Comparison of ENCODE assay signal across 19 mouse cellular contexts in genomic region chr2:152012701-152013100, GRCm38 (mm10). TPM values are rescaled to one million over a fixed set of nuclear protein-coding genes. Genes with fewer than 3 reads are reported as not detected.
DNase-seq lines count a peak whose midpoint lies in the region; ATAC-seq and TF ChIP-seq lines count a peak whose summit lies in the region.
"Had no signal": no experiment of that assay in that cellular context is flagged by ENCODE, and none has a peak within 500 bp of the region (broad histone marks: within the 10 kb centered on the region; RNA-seq: fewer than 3 reads in every experiment).

No protein-coding gene starts in this region.

- no peak for DNase-seq in gastrocnemius, adult 2 months
- DNase-seq in gastrocnemius, postnatal 36 days: no peak
- no peak for DNase-seq in kidney, postnatal 0 days (ENCODE audit: low spot score)
- no peak for DNase-seq in ES-E14 (ENCODE audit: low read depth, low spot score)
- DNase-seq in left cerebral cortex, adult 8-10 months (ENCODE audit: low spot score in 2 of 2): no peak
- DNase-seq in cerebellum, postnatal 36 days: no peak
- DNase-seq: cerebellum, adult 9-11 months; lung, adult 2 months; right cerebral cortex, postnatal 4 days; thymus, adult 18-20 months had no signal

- H3K27me3 ChIP-seq in kidney, postnatal 0 days (ENCODE audit: insufficient read depth, low read length): no peaks in the 10 kb centered on the region
- H3K27me3 ChIP-seq in kidney, embryonic 14.5 days (ENCODE audit: control insufficient read depth, insufficient read depth, low read length): no peaks in the 10 kb centered on the region
- no peaks in the 10 kb centered on the region for H3K27me3 ChIP-seq in small intestine, adult 2 months (ENCODE audit: control insufficient read depth, insufficient read depth, low read length)
- H3K27me3 ChIP-seq: embryonic facial prominence, embryonic 13.5 days; hindbrain, embryonic 15.5 days; neural tube, embryonic 12.5 days had no signal

- no peaks in the 10 kb centered on the region; the same call in 1 of the 2 replicates for H3K4me1 ChIP-seq in kidney, postnatal 0 days (replicated peaks; ENCODE audit: insufficient read depth, low read length)
- peaks cover 3% of the 10 kb centered on the region; the same call in 1 of the 2 replicates for H3K4me1 ChIP-seq in kidney, embryonic 14.5 days (ENCODE audit: control insufficient read depth, insufficient read depth, low read length)
- peaks cover 3 to 34% of the 10 kb centered on the region in 2 experiments; a peak in 3 of 4 replicates for H3K4me1 ChIP-seq in ES-E14 (ENCODE audit: control insufficient read depth in 2 of 2, insufficient read depth in 2 of 2, low read length in 2 of 2, poor library complexity in 1 of 2)
- H3K4me1 ChIP-seq in small intestine, adult 2 months (ENCODE audit: control insufficient read depth, insufficient read depth, insufficient read length, low read length): peaks cover 35% of the 10 kb centered on the region
- H3K4me1 ChIP-seq: neural tube, embryonic 12.5 days had no signal

- in situ Hi-C loops in ES-E14 (cut with MboI; ENCODE audit: low sequenced_read_pairs in 2 of 2, unreplicated experiment in 2 of 2): no loop called here

- no peaks in the 10 kb centered on the region for H3K9me3 ChIP-seq in kidney, postnatal 0 days (replicated peaks; ENCODE audit: low read length)
- H3K9me3 ChIP-seq in kidney, embryonic 14.5 days (ENCODE audit: control insufficient read depth, low read length): no peaks in the 10 kb centered on the region
- H3K9me3 ChIP-seq in ES-E14 (ENCODE audit: control insufficient read depth, insufficient read depth, low read depth, low read length): no peaks in the 10 kb centered on the region
- H3K9me3 ChIP-seq: embryonic facial prominence, embryonic 13.5 days; heart, embryonic 12.5 days; hindbrain, embryonic 15.5 days; neural tube, embryonic 12.5 days had no signal

- H3K27ac ChIP-seq in gastrocnemius, adult 2 months: peak overlapping the region; percentile 59
- peak overlapping the region; percentile 82; the same call in 1 of the 2 replicates for H3K27ac ChIP-seq in kidney, postnatal 0 days
- H3K27ac ChIP-seq in kidney, embryonic 14.5 days (ENCODE audit: low read depth, low read length): no peak overlapping the region
- peak overlapping the region; percentile 96 for H3K27ac ChIP-seq in ES-E14 (ENCODE audit: insufficient read depth, low read depth, low read length, poor library complexity, severe bottlenecking)
- H3K27ac ChIP-seq in small intestine, adult 2 months (ENCODE audit: insufficient read depth, low read depth, low read length): peak overlapping the region; percentile 99
- H3K27ac ChIP-seq: neural tube, embryonic 12.5 days had no signal

- ATAC-seq in kidney, postnatal 0 days (replicated peaks; ENCODE audit: low FRiP score, low read depth): no peak
- no peak for ATAC-seq in kidney, embryonic 14.5 days (ENCODE audit: low FRiP score, low TSS enrichment)
- ATAC-seq: forebrain, embryonic 16.5 days had no signal

- TF ChIP-seq POLR2A in small intestine, adult 2 months (IDR thresholded peaks at IDR 0.05; ENCODE audit: low read depth, low read length): no peak

- H3K36me3 ChIP-seq in kidney, postnatal 0 days (ENCODE audit: insufficient read depth, low read length): no peaks in the 10 kb centered on the region
- no peaks in the 10 kb centered on the region for H3K36me3 ChIP-seq in kidney, embryonic 14.5 days (ENCODE audit: control insufficient read depth, insufficient read depth, low read length)
- no peaks in the 10 kb centered on the region for H3K36me3 ChIP-seq in ES-E14 (ENCODE audit: control insufficient read depth, insufficient read depth, low read length, poor library complexity, severe bottlenecking)
- H3K36me3 ChIP-seq in small intestine, adult 2 months (ENCODE audit: control insufficient read depth, insufficient read depth, low read length): peaks cover 7% of the 10 kb centered on the region
- H3K36me3 ChIP-seq: embryonic facial prominence, embryonic 13.5 days; heart, embryonic 12.5 days; hindbrain, embryonic 15.5 days; neural tube, embryonic 12.5 days had no signal

- no peak for TF ChIP-seq CTCF in gastrocnemius, adult 2 months (IDR thresholded peaks at IDR 0.05)
- no peak for TF ChIP-seq CTCF in kidney, postnatal 0 days (IDR thresholded peaks at IDR 0.05; ENCODE audit: low read depth)
- no peak for TF ChIP-seq CTCF in small intestine, adult 2 months (IDR thresholded peaks at IDR 0.05; ENCODE audit: extremely low read depth, insufficient read length, insufficient replicate concordance, low read depth, low read length)

- no peak overlapping the region for H3K4me2 ChIP-seq in kidney, postnatal 0 days (ENCODE audit: low read length)
- no peak overlapping the region for H3K4me2 ChIP-seq in kidney, embryonic 14.5 days (replicated peaks; ENCODE audit: low read depth, low read length)
- H3K4me2 ChIP-seq: embryonic facial prominence, embryonic 13.5 days; heart, embryonic 12.5 days; hindbrain, embryonic 15.5 days; liver, embryonic 11.5 days; midbrain, embryonic 11.5 days; neural tube, embryonic 12.5 days had no signal

- intact Hi-C loops in gastrocnemius, adult 2 months (cut with DNase I): no loop called here
- intact Hi-C loops in gastrocnemius, postnatal 36 days (cut with DNase I): no loop called here

- no peak overlapping the region for H3K9ac ChIP-seq in kidney, postnatal 0 days (ENCODE audit: low read depth, low read length)
- H3K9ac ChIP-seq in kidney, embryonic 14.5 days (ENCODE audit: low read depth, low read length): no peak overlapping the region
- H3K9ac ChIP-seq in ES-E14 (ENCODE audit: insufficient read depth, low read depth, low read length, poor library complexity, severe bottlenecking): no peak overlapping the region; the same call in 1 of the 2 replicates
- H3K9ac ChIP-seq: embryonic facial prominence, embryonic 13.5 days; heart, embryonic 12.5 days; hindbrain, embryonic 15.5 days; neural tube, embryonic 12.5 days had no signal

- no peak overlapping the region for H3K4me3 ChIP-seq in gastrocnemius, adult 2 months
- no peak overlapping the region for H3K4me3 ChIP-seq in kidney, postnatal 0 days (replicated peaks; ENCODE audit: low read depth, low read length)
- H3K4me3 ChIP-seq in kidney, embryonic 14.5 days (ENCODE audit: low read length): no peak overlapping the region
- no peak overlapping the region for H3K4me3 ChIP-seq in ES-E14 (ENCODE audit: insufficient read depth in 1 of 2, low read depth in 1 of 2, low read length in 2 of 2, poor library complexity in 1 of 2, severe bottlenecking in 1 of 2)
- no peak overlapping the region for H3K4me3 ChIP-seq in small intestine, adult 2 months (ENCODE audit: low read depth, low read length)
- H3K4me3 ChIP-seq: embryonic facial prominence, embryonic 13.5 days; heart, embryonic 12.5 days; hindbrain, embryonic 15.5 days; neural tube, embryonic 12.5 days had no signal

- 69% methylated on average over 2 of the region's 2 CpGs for WGBS in kidney, postnatal 0 days
- WGBS in kidney, embryonic 14.5 days: 64% methylated on average over 2 of the region's 2 CpGs
- 56% methylated on average over 2 of the region's 2 CpGs for WGBS in small intestine, adult 2 months

TF ChIP-seq in ES-E14, 5 proteins besides CTCF, POLR2A, EP300 and RAD21:
- no peak for TF ChIP-seq ZNF384 (IDR thresholded peaks at IDR 0.05; ENCODE audit: low read depth, low read length)
- no peak for TF ChIP-seq CHD2 (IDR thresholded peaks at IDR 0.05; ENCODE audit: low read depth, low read length)
- no peak for TF ChIP-seq HCFC1 (IDR thresholded peaks at IDR 0.05; ENCODE audit: borderline replicate concordance, insufficient read depth, low read length)

RNA-seq across cellular contexts. Expression of gene Slc52a3, which starts 16.4 kb away (rescaled TPM):
- total RNA-seq in gastrocnemius, adult 2 months (2021): 1 to 10 TPM in 1 of 2 experiments, under 1 TPM in 1; 0.69 to 1.6 TPM
- total RNA-seq in gastrocnemius, postnatal 36 days (2021): under 1 TPM; 0.36 to 0.91 TPM
- 24.5 and 27.1 TPM in 2 replicates for polyA plus RNA-seq in kidney, postnatal 0 days (2015; fragmentation: Nextera tagmentation; extraction: Ambion mirVana)
- 3.4 and 6.8 TPM in 2 replicates for polyA plus RNA-seq in kidney, embryonic 14.5 days (2014; fragmentation: Nextera tagmentation; extraction: Ambion mirVana)
- 4.4 and 7.3 TPM in 2 replicates for total RNA-seq in ES-E14 (2012; rRNA removed)
- polyA plus RNA-seq in small intestine, adult 2 months (2012; rRNA removed): 26.8 and 274 TPM in 2 replicates
- 1 to 10 TPM; 1.8 to 3.0 (median 2.2) TPM for total RNA-seq in left cerebral cortex, adult 8-10 months (2022)

RNA-seq across cellular contexts. Expression of gene Fam110a, which starts 32.7 kb away (rescaled TPM):
- 1 to 10 TPM; 1.8 to 2.6 TPM for total RNA-seq in gastrocnemius, adult 2 months (2021)
- total RNA-seq in gastrocnemius, postnatal 36 days (2021): 1 to 10 TPM; 2.5 to 2.6 TPM
- 29.0 and 31.1 TPM in 2 replicates for polyA plus RNA-seq in kidney, postnatal 0 days (2015; fragmentation: Nextera tagmentation; extraction: Ambion mirVana)
- polyA plus RNA-seq in kidney, embryonic 14.5 days (2014; fragmentation: Nextera tagmentation; extraction: Ambion mirVana): 19.7 and 29.9 TPM in 2 replicates
- 5.8 and 6.3 TPM in 2 replicates for total RNA-seq in ES-E14 (2012; rRNA removed)
- 10.7 and 14.0 TPM in 2 replicates for polyA plus RNA-seq in small intestine, adult 2 months (2012; rRNA removed)
- 1 to 10 TPM; 6.7 to 7.6 (median 7.0) TPM for total RNA-seq in left cerebral cortex, adult 8-10 months (2022)
